Mouse (Mus musculus) gastrocnemius, postnatal 10 days (tissue): ENCODE measurements around the gene Gm16451. TPM values are rescaled to one million over a fixed set of nuclear protein-coding genes. Genes with fewer than 3 reads are reported as not detected.
"Not testable (repeated sequence)": the region's sequence is repeated elsewhere in the genome, so short reads cannot be mapped to it uniquely, and the experiment has no call there.

Experiments used
- DNase-seq: peaks from one replicate; pipeline ENCODE4 v3.0.0; 2021; ENCODE audit warnings: mixed read lengths
- long read RNA-seq, 2 experiments: library from polyadenylated mRNA; stranded (forward); transcript quantifications; one replicate each; pipeline ENCODE4 v2.0.0; 2021
- total RNA-seq, 2 experiments: library from RNA; stranded (reverse); gene quantifications; 2 replicates each; pipeline ENCODE4 v1.2.3; 2021

Gm16451 gene
- not detected for total RNA-seq
- long read RNA-seq, experiment 1 = 0 reads
- long read RNA-seq, experiment 2 = 0 reads

DNA sequence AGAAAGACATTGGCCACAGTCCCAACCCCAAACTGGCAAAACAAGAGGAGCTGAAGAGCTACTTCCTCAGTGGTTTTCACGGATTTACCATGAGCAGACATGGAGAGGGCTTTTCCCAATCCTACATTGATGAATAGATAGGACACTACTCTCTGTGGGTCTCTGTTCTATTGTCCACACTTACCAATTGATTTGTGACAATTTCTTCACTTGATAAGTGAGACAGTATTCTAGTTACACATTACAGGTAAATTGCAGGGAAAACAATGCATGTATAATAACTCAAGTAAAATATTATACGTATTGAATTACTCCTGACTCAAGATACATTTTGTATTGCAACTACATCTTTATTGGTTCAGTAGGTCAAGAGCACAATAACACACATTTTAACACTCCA, at the start of gene Gm16451:
Gm16451 (minus strand) TSS at position 101 of the 400 bp plus-strand sequence.
- DNase-seq = not testable (repeated sequence)

DNA sequence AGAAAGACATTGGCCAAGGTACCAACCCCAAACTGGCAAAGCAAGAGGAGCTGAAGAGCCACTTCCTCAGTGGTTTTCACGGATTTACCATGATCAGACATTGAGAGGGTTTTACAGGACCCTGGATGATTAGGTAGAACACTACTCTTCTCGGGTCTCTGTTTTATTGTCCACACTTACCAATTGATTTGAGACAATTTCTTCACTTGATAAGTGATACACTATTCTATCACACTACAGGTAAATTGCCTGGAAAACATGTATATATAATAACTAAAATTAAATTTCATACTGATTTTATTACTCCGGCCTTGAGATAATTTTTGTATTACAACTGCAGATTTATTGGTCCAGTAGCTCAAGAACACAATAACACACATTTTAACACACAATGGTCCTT, 45.9 kb upstream of the Gm16451 start, which contains the start of gene Vmn1r142:
Vmn1r142 (minus strand) TSS at position 101 of the 400 bp plus-strand sequence.
- DNase-seq = not testable (repeated sequence)

DNA sequence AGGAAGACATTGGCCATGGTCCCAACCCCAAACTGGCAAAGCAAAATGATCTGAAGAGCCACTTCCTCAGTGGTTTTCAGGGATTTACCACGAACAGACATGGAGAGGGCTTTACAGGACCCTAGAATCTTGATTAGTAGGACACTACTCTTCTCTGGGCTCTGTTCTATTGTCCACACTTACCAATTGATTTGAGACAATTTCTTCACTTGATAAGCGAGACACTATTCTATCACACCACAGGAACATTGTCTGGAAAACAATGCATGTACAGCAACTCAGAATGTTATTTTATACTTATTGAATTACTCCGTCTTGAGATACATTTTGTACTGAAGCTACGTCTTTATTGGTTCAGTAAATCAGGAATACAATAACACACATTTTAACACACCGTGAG, 16.6 kb upstream of the Gm16451 start, which contains the start of gene Gm10666:
Gm10666 (minus strand) TSS at position 101 of the 400 bp plus-strand sequence.
- not testable (repeated sequence) for DNase-seq

DNA sequence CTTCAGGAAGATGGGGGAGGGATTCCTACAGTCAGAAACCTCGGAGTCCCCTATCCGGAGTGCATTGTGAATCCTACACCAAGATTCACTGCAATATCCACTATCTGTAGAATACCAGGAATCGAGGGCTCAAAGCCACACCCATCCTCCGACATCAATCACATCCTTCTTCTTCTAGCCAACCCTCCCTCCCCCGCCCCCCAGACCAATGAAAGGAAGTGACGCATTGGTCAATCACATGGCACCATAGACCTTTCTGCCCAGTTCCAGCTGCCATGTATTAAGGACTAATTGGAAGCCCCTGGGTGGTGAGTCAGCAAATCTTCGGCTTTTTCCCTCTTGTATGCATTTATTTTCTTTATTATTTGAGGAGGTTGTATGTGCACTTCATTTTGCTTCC, 49.3 kb downstream of the Gm16451 start, which contains the start of gene Vmn1r139:
Vmn1r139 (plus strand) TSS at position 301 of the 400 bp plus-strand sequence.
- not testable (repeated sequence) for DNase-seq

Other genes starting within 250 kb of the Gm16451 start
- not detected for gene Gm5891, start 197.0 kb downstream of the Gm16451 start, total RNA-seq
- gene Vmn1r137, start 123.7 kb downstream of the Gm16451 start, total RNA-seq = not detected
- not detected for gene Vmn1r138, start 89.3 kb downstream of the Gm16451 start, total RNA-seq
- not detected for gene Gm6176, start 61.9 kb downstream of the Gm16451 start, total RNA-seq
- not detected for gene Vmn1r139, start 49.2 kb downstream of the Gm16451 start, total RNA-seq
- not detected for gene Gm10666, start 16.5 kb upstream of the Gm16451 start, total RNA-seq
- not detected for gene Vmn1r142, start 45.8 kb upstream of the Gm16451 start, total RNA-seq
- gene Vmn1r143, start 71.1 kb upstream of the Gm16451 start, total RNA-seq = not detected
- not detected for gene Gm8653, start 83.0 kb upstream of the Gm16451 start, total RNA-seq
- gene Gm8453, start 111.2 kb upstream of the Gm16451 start, total RNA-seq = not detected
- not detected for gene Gm4187, start 211.5 kb upstream of the Gm16451 start, total RNA-seq